Mouse (Mus musculus) liver, embryonic 14.5 days (tissue): ENCODE measurements around the gene Fcrla.

Experiments
- CTCF ChIP-seq: IDR thresholded peaks from 2 replicates; pipeline ENCODE4 v1.5.1; 2016; ENCODE audit warnings: antibody characterized with exemption, low read depth, control low read depth
- EP300 ChIP-seq: IDR thresholded peaks from 2 replicates; pipeline ENCODE4 v1.6.1; 2016; ENCODE audit warnings: antibody characterized with exemption, low read depth

GRCm38 (mm10) chr1:170972936-170973335 is 45.6 kb upstream of the Fcrla start:
- no peak for TF ChIP-seq CTCF
- no peak for TF ChIP-seq EP300
